Comparison of ENCODE assay signal across 16 mouse cellular contexts in the genomic region with DNA sequence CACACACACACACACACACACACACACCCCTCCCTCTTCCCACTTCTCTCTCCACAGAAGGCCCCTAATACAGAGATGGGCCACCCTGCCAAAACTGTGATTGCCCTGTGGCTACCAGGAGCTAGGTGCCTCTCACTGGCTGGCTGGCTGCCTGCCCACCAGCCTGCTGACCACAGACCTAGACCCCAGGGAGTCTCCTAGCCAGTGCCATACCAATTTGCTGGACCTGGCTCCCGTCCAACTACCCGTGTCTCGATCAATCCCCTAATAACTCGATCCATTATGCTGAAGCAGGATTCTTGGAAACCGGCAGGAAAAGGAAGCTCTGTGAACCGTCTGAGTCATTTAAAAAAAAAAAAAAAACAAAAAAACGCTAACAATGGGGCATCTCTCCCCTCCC. TPM values are rescaled to one million over a fixed set of nuclear protein-coding genes. Genes with fewer than 3 reads are reported as not detected.
DNase-seq lines count a peak whose midpoint lies in the region; ATAC-seq and TF ChIP-seq lines count a peak whose summit lies in the region.
"Had no signal": no experiment of that assay in that cellular context is flagged by ENCODE, and none has a peak within 500 bp of the region (broad histone marks: within the 10 kb centered on the region; RNA-seq: fewer than 3 reads in every experiment).

No protein-coding gene starts in this region.

- no peak overlapping the region for H3K4me2 ChIP-seq in heart, embryonic 15.5 days
- H3K4me2 ChIP-seq in hindbrain, postnatal 0 days (ENCODE audit: low read depth, low read length), result no peak overlapping the region
- H3K4me2 ChIP-seq: neural tube, embryonic 12.5 days had no signal

- H3K4me3 ChIP-seq in heart, embryonic 15.5 days, result no peak overlapping the region
- no peak overlapping the region for H3K4me3 ChIP-seq in hindbrain, postnatal 0 days (ENCODE audit: low read length)
- H3K4me3 ChIP-seq: neural tube, embryonic 12.5 days had no signal

- H3K27me3 ChIP-seq in heart, embryonic 15.5 days, result no peaks in the 10 kb centered on the region
- no peaks in the 10 kb centered on the region for H3K27me3 ChIP-seq in hindbrain, postnatal 0 days (ENCODE audit: insufficient read depth, low read length)
- H3K27me3 ChIP-seq: neural tube, embryonic 12.5 days had no signal

- WGBS in heart, embryonic 15.5 days, result 31% methylated on average over 7 of the region's 7 CpGs
- 10% methylated on average over 7 of the region's 7 CpGs for WGBS in hindbrain, postnatal 0 days

- TF ChIP-seq CTCF in hindbrain, postnatal 0 days (IDR thresholded peaks at IDR 0.05; ENCODE audit: low read depth), result no peak

- intact Hi-C loops in gastrocnemius, postnatal 36 days (cut with DNase I), result no loop called here

- no peaks in the 10 kb centered on the region for H3K36me3 ChIP-seq in heart, embryonic 15.5 days
- no peaks in the 10 kb centered on the region for H3K36me3 ChIP-seq in hindbrain, postnatal 0 days (ENCODE audit: insufficient read depth, low read length)
- H3K36me3 ChIP-seq: G1E; neural tube, embryonic 12.5 days had no signal

- ATAC-seq in heart, embryonic 15.5 days (replicated peaks; ENCODE audit: insufficient number of reproducible peaks, insufficient read depth, low FRiP score, low read depth), result no peak
- no peak for ATAC-seq in hindbrain, postnatal 0 days

- peaks cover 75% of the 10 kb centered on the region for H3K4me1 ChIP-seq in heart, embryonic 15.5 days (replicated peaks)
- peaks cover 45% of the 10 kb centered on the region for H3K4me1 ChIP-seq in hindbrain, postnatal 0 days (ENCODE audit: insufficient read depth, low read length)

- no peaks in the 10 kb centered on the region for H3K9me3 ChIP-seq in heart, embryonic 15.5 days (replicated peaks)
- H3K9me3 ChIP-seq in hindbrain, postnatal 0 days (ENCODE audit: low read length), result no peaks in the 10 kb centered on the region
- H3K9me3 ChIP-seq: G1E; neural tube, embryonic 12.5 days had no signal

- H3K9ac ChIP-seq in heart, embryonic 15.5 days, result no peak overlapping the region
- no peak overlapping the region for H3K9ac ChIP-seq in hindbrain, postnatal 0 days (replicated peaks; ENCODE audit: low read length)
- H3K9ac ChIP-seq: neural tube, embryonic 12.5 days had no signal

- DNase-seq in adrenal gland, postnatal 14 days, result peak; percentile 33
- no peak for DNase-seq in adrenal gland, postnatal 36 days
- no peak for DNase-seq in heart, postnatal 4 days
- peak; percentile 93 for DNase-seq in Muller cell, postnatal 12 days (ENCODE audit: inconsistent ontology term)
- peak; percentile 41 for DNase-seq in hindbrain, postnatal 0 days (ENCODE audit: low spot score)
- no peak for DNase-seq in embryo, embryonic 11 days
- DNase-seq in gastrocnemius, postnatal 36 days, result no peak
- DNase-seq: cerebellum, adult 11-12 months had no signal

- peak overlapping the region; percentile 70 for H3K27ac ChIP-seq in heart, embryonic 15.5 days
- H3K27ac ChIP-seq in hindbrain, postnatal 0 days, result peak overlapping the region; percentile 49; the same call in 1 of the 2 replicates
- H3K27ac ChIP-seq: neural tube, embryonic 12.5 days had no signal

RNA-seq across cellular contexts. Expression of a gene that starts 22.8 kb away (rescaled TPM):
- total RNA-seq in adrenal gland, postnatal 14 days (2021), result 38.4 and 45.4 TPM in 2 replicates
- total RNA-seq in adrenal gland, postnatal 36 days (2021), result 10 to 100 TPM; 58.7 to 97.3 TPM
- 5.5 and 6.5 TPM in 2 replicates for polyA plus RNA-seq in heart, embryonic 15.5 days (2015; fragmentation: Nextera tagmentation; extraction: Ambion mirVana)
- total RNA-seq in heart, postnatal 4 days (2021), result 10 to 100 TPM; 14.5 to 19.1 TPM
- total RNA-seq in hindbrain, postnatal 0 days (2014; rRNA removed), result 82.1 and 111 TPM in 2 replicates
- polyA plus RNA-seq in hindbrain, postnatal 0 days (2015; fragmentation: Nextera tagmentation; extraction: Ambion mirVana), result 4.8 and 5.7 TPM in 2 replicates
- total RNA-seq in gastrocnemius, postnatal 36 days (2021), result 1 to 10 TPM in 1 of 2 experiments, under 1 TPM in 1; 0.94 to 1.2 TPM
- polyA plus RNA-seq: G1E had no signal

RNA-seq across cellular contexts. Expression of a gene that starts 41.7 kb away (rescaled TPM):
- total RNA-seq in adrenal gland, postnatal 14 days (2021), result not detected in 2 replicates
- not detected for total RNA-seq in adrenal gland, postnatal 36 days (2021)
- 0.20 and 0.89 TPM in 2 replicates for polyA plus RNA-seq in heart, embryonic 15.5 days (2015; fragmentation: Nextera tagmentation; extraction: Ambion mirVana)
- under 1 TPM in 1 of 2 experiments, not detected in 1; 0.24 TPM for total RNA-seq in heart, postnatal 4 days (2021)
- total RNA-seq in hindbrain, postnatal 0 days (2014; rRNA removed), result 0.21 TPM in 1 of 2 replicates, not detected in the other
- polyA plus RNA-seq in hindbrain, postnatal 0 days (2015; fragmentation: Nextera tagmentation; extraction: Ambion mirVana), result 0.65 and 1.5 TPM in 2 replicates
- total RNA-seq in gastrocnemius, postnatal 36 days (2021), result under 1 TPM in 1 of 2 experiments, not detected in 1; 0.26 TPM
- total RNA-seq: adrenal gland, adult 8-10 months; hematopoietic stem cell, adult 5-6 weeks; layer of hippocampus, postnatal 10 days had no signal
- polyA plus RNA-seq: G1E; testis, adult 2 months had no signal

RNA-seq across cellular contexts. Expression of a gene that starts 43.6 kb away (rescaled TPM):
- not detected in 2 replicates for total RNA-seq in adrenal gland, postnatal 14 days (2021)
- not detected for total RNA-seq in adrenal gland, postnatal 36 days (2021)
- 0.41 and 0.45 TPM in 2 replicates for polyA plus RNA-seq in heart, embryonic 15.5 days (2015; fragmentation: Nextera tagmentation; extraction: Ambion mirVana)
- under 1 TPM in 1 of 2 experiments, not detected in 1; 0.26 TPM for total RNA-seq in heart, postnatal 4 days (2021)
- total RNA-seq in hindbrain, postnatal 0 days (2014; rRNA removed), result 5.7 and 7.4 TPM in 2 replicates
- 2.3 and 3.2 TPM in 2 replicates for polyA plus RNA-seq in hindbrain, postnatal 0 days (2015; fragmentation: Nextera tagmentation; extraction: Ambion mirVana)
- not detected for total RNA-seq in gastrocnemius, postnatal 36 days (2021)
- total RNA-seq: G1E; hematopoietic stem cell, adult 5-6 weeks had no signal
- polyA plus RNA-seq: G1E; kidney, embryonic 16.5 days had no signal

RNA-seq across cellular contexts. Expression of a gene that starts 44.7 kb away (rescaled TPM):
- total RNA-seq in adrenal gland, postnatal 14 days (2021), result 5.3 and 6.6 TPM in 2 replicates
- total RNA-seq in adrenal gland, postnatal 36 days (2021), result 1 to 10 TPM; 2.8 to 3.2 TPM
- 8.5 and 9.4 TPM in 2 replicates for polyA plus RNA-seq in heart, embryonic 15.5 days (2015; fragmentation: Nextera tagmentation; extraction: Ambion mirVana)
- total RNA-seq in heart, postnatal 4 days (2021), result 10 to 100 TPM; 11.1 to 15.7 TPM
- total RNA-seq in hindbrain, postnatal 0 days (2014; rRNA removed), result 0.21 TPM in 1 of 2 replicates, not detected in the other
- 0.72 and 1.8 TPM in 2 replicates for polyA plus RNA-seq in hindbrain, postnatal 0 days (2015; fragmentation: Nextera tagmentation; extraction: Ambion mirVana)
- total RNA-seq in gastrocnemius, postnatal 36 days (2021), result 1 to 10 TPM; 2.7 to 3.5 TPM
- total RNA-seq: hematopoietic stem cell, adult 5-6 weeks had no signal
- polyA plus RNA-seq: G1E; neural tube, embryonic 12.5 days had no signal

Comparison
In these comparisons a context has a peak if more than half of its experiments do, and no peak if none do; other contexts are left out.
1. DNase-seq: peak in adrenal gland, postnatal 14 days (single experiment), Muller cell, postnatal 12 days (single experiment) and hindbrain, postnatal 0 days (single experiment); none in adrenal gland, postnatal 36 days (0 of 2), heart, postnatal 4 days (single experiment), embryo, embryonic 11 days (single experiment) and gastrocnemius, postnatal 36 days (0 of 2).
2. RNA of a gene that starts 22.8 kb away (total RNA-seq): 82.1 to 111 TPM in hindbrain, postnatal 0 days, 58.7 to 97.3 TPM in adrenal gland, postnatal 36 days, 38.4 to 45.4 TPM in adrenal gland, postnatal 14 days and 14.5 to 19.1 TPM in heart, postnatal 4 days; 0.94 to 1.2 TPM in gastrocnemius, postnatal 36 days; every median in the first group is over 4 times any median in the second.